Mouse (Mus musculus) c-Kit-negative CD71-positive TER-119-positive erythroid progenitor cells, embryonic 14.5 days (primary cell): ENCODE data around the gene Blm.

ENCODE experiments used
- DNase-seq: peaks from one replicate; pipeline ENCODE4 v3.0.0-alpha.2; 2013; ENCODE audit warnings: low read depth, low spot score

Gene Blm

DNA sequence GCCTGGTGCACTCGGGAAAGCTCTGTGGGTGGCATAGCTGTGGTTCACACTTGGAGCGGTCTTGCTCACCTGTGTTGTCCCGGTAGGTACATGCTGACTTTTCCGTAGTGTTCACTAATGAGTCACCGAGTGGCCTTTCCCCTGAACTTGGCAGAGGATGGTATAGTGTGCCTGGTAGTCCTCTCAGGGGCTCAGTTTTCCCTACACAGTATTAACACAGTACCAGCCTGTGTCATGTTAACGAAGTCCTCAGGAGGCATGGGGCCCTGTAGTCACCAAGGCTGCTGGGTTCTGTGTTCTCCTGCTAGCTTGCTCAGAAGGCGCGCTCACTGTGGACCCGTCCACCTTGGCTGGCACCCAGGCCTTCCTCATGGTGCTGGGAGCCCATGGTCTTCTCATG is 124.5 kb downstream of the Blm start:
- no peak for DNase-seq

DNA sequence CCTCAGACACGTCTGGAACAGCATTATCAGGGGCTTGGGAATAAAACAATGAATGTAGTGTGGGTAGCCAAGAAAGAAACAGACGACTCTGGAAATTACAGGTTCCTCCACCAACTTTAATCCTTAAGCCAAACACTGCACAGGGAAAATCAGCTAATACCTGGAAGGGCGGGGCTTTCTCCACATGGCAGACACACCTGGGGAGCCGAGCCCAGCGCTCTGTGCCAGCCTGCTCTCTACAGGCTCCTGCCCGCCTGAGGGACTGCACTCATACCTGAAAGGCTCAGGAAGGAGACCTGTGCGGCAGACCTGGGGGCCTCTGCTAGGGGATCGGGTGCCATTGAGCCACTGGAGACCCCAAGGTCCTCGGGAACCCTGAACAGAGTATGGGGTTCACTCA is 127.2 kb downstream of the Blm start:
- no peak for DNase-seq

DNA sequence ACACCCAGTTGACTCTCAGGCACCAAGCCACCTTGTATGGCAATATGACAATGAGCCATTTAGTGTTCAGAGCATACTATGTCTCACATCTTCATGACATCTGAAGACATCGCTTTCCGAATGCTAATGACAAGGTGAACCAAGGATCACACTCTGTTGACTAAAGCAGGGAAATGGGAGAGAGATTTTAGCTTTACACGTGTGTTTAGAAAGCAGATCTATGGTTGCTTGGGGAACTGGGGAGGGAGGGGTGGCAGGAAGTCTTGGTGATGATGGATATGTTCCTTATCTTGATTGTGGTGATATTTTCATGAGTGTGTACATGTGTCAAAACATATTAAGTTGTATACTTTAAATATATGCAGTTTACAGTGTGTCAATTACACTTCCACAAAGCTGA is 128.7 kb downstream of the Blm start:
- DNase-seq: no peak

DNA sequence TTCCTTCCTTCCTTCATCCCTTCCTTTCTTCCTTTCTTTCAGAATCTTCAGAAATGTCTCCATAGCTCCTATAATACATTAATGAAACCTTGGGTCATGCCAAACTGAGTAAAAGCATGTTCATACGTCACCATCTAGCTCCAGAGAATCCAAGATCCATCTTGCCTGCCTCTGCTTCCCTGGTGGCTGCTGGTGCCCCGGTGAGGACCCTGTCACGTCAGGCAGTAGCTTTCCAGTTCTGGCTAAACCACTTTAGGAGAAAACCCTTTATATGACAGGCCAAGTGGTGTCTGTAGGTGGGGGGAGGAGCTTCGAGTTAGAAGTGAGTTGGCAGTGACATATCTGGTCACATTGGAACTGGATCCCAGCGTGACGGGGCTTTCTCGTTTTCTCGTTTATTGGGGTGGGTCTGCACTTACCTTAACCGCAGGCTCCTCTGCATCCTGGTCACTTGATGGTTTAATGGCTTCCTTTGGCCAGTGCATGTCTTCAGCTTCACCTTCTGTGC is 129.7 kb downstream of the Blm start, which contains the start of gene Furin:
Furin (minus strand) TSS at position 249 of the 508 bp plus-strand sequence.
- no peak for DNase-seq
